Mouse (Mus musculus): ENCODE data around the gene Msrb1. TPM values are rescaled to one million over a fixed set of nuclear protein-coding genes. Genes with fewer than 3 reads are reported as not detected.
A peak's percentile ranks its signal among the peaks of the same experiment; 100 is the strongest.

The Msrb1 gene
- polyA plus RNA-seq, 1 experiment from 2014 or later = 22.2 TPM

- Histone ChIP-seq H3K27ac (peak overlapping the region; percentile 83; the same call in 1 of the 2 replicates), H3K36me3 (replicated peaks) (0 out of 2 replicates have a peak, but pooled peaks cover 5% of the 10 kb centered on the region), H3K4me3 (peak overlapping the region; percentile 75), H3K4me1 (peaks cover 26% of the 10 kb centered on the region), H3K9me3 (no peaks in the 10 kb centered on the region), H3K27me3 (ENCODE audit: poor library complexity, severe bottlenecking) (peaks cover 10% of the 10 kb centered on the region; the same call in 1 of the 2 replicates)
- WGBS = 26% methylated on average over 8 of the region's 8 CpGs
- no peak for DNase-seq (ENCODE audit: extremely low spot score, low spot score)
Observed at GRCm38 (mm10) chr17:24737135-24737810, 831 bp downstream of the Msrb1 start.

DNA sequence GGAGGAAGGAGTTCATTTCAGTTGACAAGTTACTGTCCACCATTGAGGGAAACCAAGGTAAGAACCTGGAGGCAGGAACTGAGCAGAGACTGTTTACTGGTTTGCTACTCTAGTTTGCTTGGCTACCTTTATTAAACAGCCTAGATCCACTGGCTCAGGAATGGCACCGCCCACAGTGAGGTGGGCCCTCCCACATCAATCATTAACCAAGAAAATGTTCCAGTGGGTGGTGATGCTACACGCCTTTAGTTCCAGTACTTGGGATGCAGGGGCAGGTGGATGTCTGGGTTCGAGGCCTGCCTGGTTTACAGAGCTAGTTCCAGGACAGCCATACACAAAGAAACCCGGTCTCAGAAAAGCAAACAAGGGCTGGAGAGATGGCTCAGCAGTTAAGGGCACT is 1.8 kb downstream of the Msrb1 start:
- Histone ChIP-seq H3K4me3 (no peak overlapping the region), H3K36me3 (replicated peaks) (0 out of 2 replicates have a peak, but pooled peaks cover 5% of the 10 kb centered on the region), H3K4me1 (peaks cover 26% of the 10 kb centered on the region), H3K27me3 (ENCODE audit: poor library complexity, severe bottlenecking) (peaks cover 4% of the 10 kb centered on the region; the same call in 1 of the 2 replicates), H3K27ac (no peak overlapping the region), H3K9me3 (no peaks in the 10 kb centered on the region)
- WGBS = 87% methylated on average over 4 of the region's 4 CpGs
- no peak for DNase-seq (ENCODE audit: extremely low spot score, low spot score)

GRCm38 (mm10) chr17:24739926-24740325 is 3.5 kb downstream of the Msrb1 start:
- Histone ChIP-seq H3K4me1 (peaks cover 26% of the 10 kb centered on the region), H3K4me3 (no peak overlapping the region), H3K9me3 (no peaks in the 10 kb centered on the region), H3K36me3 (replicated peaks) (0 out of 2 replicates have a peak, but pooled peaks cover 5% of the 10 kb centered on the region), H3K27ac (no peak overlapping the region), H3K27me3 (ENCODE audit: poor library complexity, severe bottlenecking) (no peaks in the 10 kb centered on the region)
- 87% methylated on average over 8 of the region's 8 CpGs for WGBS
- DNase-seq (ENCODE audit: extremely low spot score, low spot score) = no peak

DNA sequence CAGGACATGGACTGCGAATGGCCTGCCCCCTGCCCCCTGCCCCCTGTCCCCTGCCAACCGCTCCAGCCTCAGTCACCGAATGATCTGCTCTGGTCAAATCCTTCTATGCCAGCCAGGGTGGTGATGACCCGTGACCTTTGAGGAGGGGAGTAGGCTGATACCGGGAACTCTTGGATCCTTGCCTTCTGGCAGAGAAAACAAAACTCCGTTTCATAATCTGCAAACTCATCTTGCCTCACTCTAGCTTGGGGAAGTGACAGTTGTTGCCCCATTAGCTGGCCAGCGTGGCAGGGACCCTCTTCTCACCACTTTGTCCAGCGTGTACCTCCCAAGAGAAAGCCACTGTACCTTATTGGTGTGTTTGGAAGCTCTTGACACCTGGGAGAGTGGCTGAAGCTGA is 5.9 kb downstream of the Msrb1 start:
- DNase-seq (ENCODE audit: extremely low spot score, low spot score) = no peak
- 82% methylated on average over 8 of the region's 8 CpGs for WGBS
- Histone ChIP-seq H3K4me1 (peaks cover 14% of the 10 kb centered on the region), H3K4me3 (no peak overlapping the region), H3K27me3 (ENCODE audit: poor library complexity, severe bottlenecking) (peaks cover 12% of the 10 kb centered on the region; the same call in 1 of the 2 replicates), H3K27ac (no peak overlapping the region), H3K36me3 (replicated peaks) (0 out of 2 replicates have a peak, but pooled peaks cover 5% of the 10 kb centered on the region), H3K9me3 (no peaks in the 10 kb centered on the region)

GRCm38 (mm10) chr17:24743896-24744295 is 7.5 kb downstream of the Msrb1 start:
- H3K27ac ChIP-seq = no peak overlapping the region
- H3K27me3 ChIP-seq (ENCODE audit: poor library complexity, severe bottlenecking) = peaks cover 19% of the 10 kb centered on the region
- H3K9me3 ChIP-seq = no peaks in the 10 kb centered on the region
- DNase-seq (ENCODE audit: extremely low spot score, low spot score) = no peak
- H3K4me3 ChIP-seq = no peak overlapping the region
- 80% methylated on average over 5 of the region's 5 CpGs for WGBS
- peaks cover 8% of the 10 kb centered on the region; the same call in 1 of the 2 replicates for H3K4me1 ChIP-seq
- 0 out of 2 replicates have a peak, but pooled peaks cover 5% of the 10 kb centered on the region for H3K36me3 ChIP-seq (replicated peaks)

- H3K27ac ChIP-seq = no peak overlapping the region
- H3K4me3 ChIP-seq = no peak overlapping the region
- peaks cover 24% of the 10 kb centered on the region for H3K27me3 ChIP-seq (ENCODE audit: poor library complexity, severe bottlenecking)
- DNase-seq (ENCODE audit: extremely low spot score, low spot score) = no peak
- H3K9me3 ChIP-seq = no peaks in the 10 kb centered on the region
- H3K4me1 ChIP-seq = peaks cover 8% of the 10 kb centered on the region; the same call in 1 of the 2 replicates
- 0 out of 2 replicates have a peak, but pooled peaks cover 5% of the 10 kb centered on the region for H3K36me3 ChIP-seq (replicated peaks)
- 73% methylated on average over 3 of the region's 3 CpGs for WGBS
Observed at GRCm38 (mm10) chr17:24744381-24744780, 7.9 kb downstream of the Msrb1 start.

DNA sequence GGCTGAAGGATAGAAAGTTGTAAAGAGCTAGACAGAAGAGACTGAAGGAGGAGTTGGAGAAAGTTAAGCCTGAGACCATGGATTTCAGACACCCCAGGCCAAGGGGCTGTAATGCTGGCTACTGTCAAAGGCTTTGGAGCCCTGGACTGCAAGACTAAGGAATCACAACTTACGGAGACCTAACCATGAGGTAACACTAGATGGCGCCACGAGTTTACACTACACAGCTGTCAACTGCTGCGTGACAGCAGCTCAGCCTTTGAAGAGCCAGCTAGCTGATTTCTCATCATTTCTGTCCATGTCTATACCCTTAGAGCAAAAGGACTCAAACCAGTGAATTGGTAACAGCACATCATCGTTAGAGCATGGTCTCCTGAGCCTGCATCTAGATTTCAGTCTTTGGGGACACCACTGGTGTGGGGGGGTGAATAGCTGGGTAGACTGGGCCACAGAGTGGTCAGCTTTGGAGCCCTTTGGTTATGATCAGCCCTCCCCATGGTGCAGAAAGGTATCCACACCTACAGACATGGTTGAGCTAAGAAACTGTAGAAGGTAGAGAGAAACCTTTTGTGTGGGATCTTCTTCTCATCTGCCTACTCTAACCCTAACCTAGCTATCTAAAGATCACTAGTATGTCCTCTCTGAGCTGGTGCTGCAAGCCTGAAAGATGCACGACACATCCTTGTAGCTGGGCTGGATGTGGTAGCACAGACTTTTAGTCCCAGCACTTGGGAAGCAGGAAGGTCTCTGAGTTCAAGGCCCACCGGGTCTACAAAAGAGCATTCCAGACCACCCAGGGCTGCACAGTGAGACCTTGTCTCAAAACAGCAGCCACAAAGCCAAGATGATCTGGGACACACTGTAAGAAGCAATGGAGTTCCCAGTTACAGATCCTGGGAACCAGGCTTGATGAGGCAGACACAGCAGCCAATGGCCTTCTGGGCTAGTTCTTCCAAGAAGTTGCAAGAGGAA is 9.4 kb downstream of the Msrb1 start:
- no peak overlapping the region for H3K27ac ChIP-seq
- H3K9me3 ChIP-seq = no peaks in the 10 kb centered on the region
- peak; percentile 77 for DNase-seq (ENCODE audit: extremely low spot score, low spot score)
- peaks cover 8% of the 10 kb centered on the region; the same call in 1 of the 2 replicates for H3K4me1 ChIP-seq
- 0 out of 2 replicates have a peak, but pooled peaks cover 5% of the 10 kb centered on the region for H3K36me3 ChIP-seq (replicated peaks)
- H3K4me3 ChIP-seq = no peak overlapping the region
- WGBS = 23% methylated on average over 7 of the region's 7 CpGs
- peaks cover 37% of the 10 kb centered on the region for H3K27me3 ChIP-seq (ENCODE audit: poor library complexity, severe bottlenecking)

GRCm38 (mm10) chr17:24746986-24747385 is 10.5 kb downstream of the Msrb1 start:
- Histone ChIP-seq H3K4me1 (peaks cover 8% of the 10 kb centered on the region; the same call in 1 of the 2 replicates), H3K9me3 (no peaks in the 10 kb centered on the region), H3K36me3 (replicated peaks) (0 out of 2 replicates have a peak, but pooled peaks cover 2% of the 10 kb centered on the region), H3K4me3 (no peak overlapping the region), H3K27ac (no peak overlapping the region), H3K27me3 (ENCODE audit: poor library complexity, severe bottlenecking) (peaks cover 48% of the 10 kb centered on the region)
- WGBS = 47% methylated on average over 4 of the region's 4 CpGs
- no peak for DNase-seq (ENCODE audit: extremely low spot score, low spot score)

DNA sequence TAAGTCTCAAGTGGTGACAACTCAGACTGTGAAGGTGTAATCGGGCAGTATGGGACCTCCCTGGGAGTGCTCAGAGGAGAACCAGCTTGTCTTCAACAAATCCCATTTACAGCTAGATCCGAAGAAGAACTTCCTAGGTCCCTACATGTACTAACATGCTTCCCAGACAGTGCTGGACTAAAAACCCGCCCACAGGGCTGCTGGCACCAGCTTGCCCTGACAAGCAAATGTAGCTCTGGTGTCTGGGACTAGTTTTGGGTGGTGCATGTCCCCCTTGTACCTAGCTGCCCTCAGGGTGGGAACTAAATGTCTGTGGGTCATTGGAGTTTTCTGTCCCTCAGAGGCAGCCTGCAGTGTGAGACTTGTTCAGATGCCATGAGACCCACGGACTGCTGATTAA is 15.1 kb downstream of the Msrb1 start:
- Histone ChIP-seq H3K27me3 (ENCODE audit: poor library complexity, severe bottlenecking) (peaks cover 88% of the 10 kb centered on the region), H3K4me1 (peaks cover 30% of the 10 kb centered on the region), H3K36me3 (replicated peaks) (no peaks in the 10 kb centered on the region), H3K4me3 (peak overlapping the region; percentile 6; the same call in 1 of the 2 replicates), H3K27ac (no peak overlapping the region), H3K9me3 (no peaks in the 10 kb centered on the region)
- DNase-seq (ENCODE audit: extremely low spot score, low spot score) = no peak
- 26% methylated on average over 4 of the region's 4 CpGs for WGBS

- Histone ChIP-seq H3K36me3 (replicated peaks) (no peaks in the 10 kb centered on the region), H3K27ac (0 out of 2 replicates have a peak within 1 kb of the TSS, but pooled peaks have one; percentile 51), H3K4me1 (peaks cover 22% of the 10 kb centered on the region), H3K4me3 (peak within 1 kb of the TSS; percentile 69), H3K27me3 (ENCODE audit: poor library complexity, severe bottlenecking) (peaks cover 87% of the 10 kb centered on the region), H3K9me3 (no peaks in the 10 kb centered on the region)
- DNase-seq (ENCODE audit: extremely low spot score, low spot score) = peak; percentile 69
- under 1% methylated on average over 80 of the region's 82 CpGs for WGBS
Observed at GRCm38 (mm10) chr17:24752415-24753394, 16.3 kb downstream of the Msrb1 start, which contains the start of gene Hs3st6. TSS of gene Hs3st6 (plus strand) at chr17:24752988.

DNA sequence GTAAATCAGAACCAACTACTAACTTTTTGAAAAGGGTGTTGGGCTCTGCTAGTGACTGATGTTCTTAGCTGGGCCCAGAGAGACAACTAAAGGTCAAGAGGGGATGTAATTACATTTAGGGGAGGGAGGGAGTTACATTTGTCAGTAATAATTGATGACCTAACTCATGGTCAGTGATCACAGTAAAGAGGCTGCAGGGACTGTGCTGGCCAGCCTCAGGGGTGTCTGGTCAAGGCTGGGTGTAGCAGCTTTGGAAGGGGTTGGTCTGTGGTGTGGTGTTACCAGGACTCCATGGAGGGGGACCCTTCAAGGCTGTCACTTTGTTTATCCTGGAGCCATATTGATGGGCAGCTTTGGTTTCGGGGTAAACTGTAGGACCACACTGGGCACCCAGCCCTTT is 21.0 kb downstream of the Msrb1 start:
- DNase-seq (ENCODE audit: extremely low spot score, low spot score) = no peak
- WGBS = 86% methylated on average over 1 of the region's 1 CpGs
- Histone ChIP-seq H3K27ac (no peak overlapping the region), H3K36me3 (replicated peaks) (no peaks in the 10 kb centered on the region), H3K27me3 (ENCODE audit: poor library complexity, severe bottlenecking) (peaks cover 56% of the 10 kb centered on the region), H3K4me1 (peaks cover 32% of the 10 kb centered on the region), H3K9me3 (no peaks in the 10 kb centered on the region), H3K4me3 (no peak overlapping the region)
